Mouse (Mus musculus) small intestine, adult 2 months (tissue): ENCODE measurements at regions not wholly inside any gene's neighbourhood (a gene's known extent, or its start where the extent isn't known, plus 50 kb on each side); places are given as distances from the start of the nearest gene placed in this dataset.

Source experiments
- CTCF ChIP-seq: fragments of 200-500 bp; IDR thresholded peaks from 2 replicates; pipeline ENCODE4 v1.5.1; 2012; ENCODE audit warnings: low read depth, mild to moderate bottlenecking, control low read depth, inconsistent platforms, low read length, moderate library complexity, mixed read lengths; ENCODE audit not compliant: insufficient replicate concordance, insufficient read length; ENCODE audit errors: extremely low read depth
- POLR2A ChIP-seq: fragments of 200-500 bp; IDR thresholded peaks from 2 replicates; pipeline ENCODE4 v1.6.1; 2012; ENCODE audit warnings: low read depth, mild to moderate bottlenecking, control low read depth, inconsistent platforms, low read length, moderate library complexity

GRCm38 (mm10) chr8:103998143-103998542 lies 103.3 kb upstream of the Cdh5 start:
- TF ChIP-seq POLR2A (no peak), CTCF (no peak)
